Mouse (Mus musculus) right cerebral cortex, postnatal 14 days (tissue): ENCODE results near the gene Olfr938.

ENCODE experiments used
- DNase-seq: peaks from one replicate; pipeline ENCODE4 v3.0.0; 2022

Olfr938 gene

DNA sequence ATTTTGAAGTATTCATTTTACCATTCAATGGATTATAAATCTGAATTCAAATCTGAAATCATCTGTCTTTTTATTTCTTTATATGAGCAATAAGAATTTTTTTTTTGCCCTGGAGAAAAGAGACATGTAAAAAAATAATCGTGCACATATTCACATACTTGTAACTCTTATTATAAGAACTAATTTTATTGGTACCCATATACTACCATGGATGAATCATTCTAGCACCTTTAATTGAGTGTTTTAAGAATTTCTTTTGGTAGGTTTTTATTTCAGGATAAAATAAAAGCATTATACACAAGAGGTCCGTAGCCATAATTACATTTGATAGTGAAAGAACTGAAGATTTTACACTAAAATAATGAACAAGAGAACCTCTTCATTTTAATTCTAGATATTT lies at the start of gene Olfr938:
Gene Olfr938 (minus strand): TSS at position 101 of the 400 bp plus-strand sequence.
- DNase-seq: no peak

DNA sequence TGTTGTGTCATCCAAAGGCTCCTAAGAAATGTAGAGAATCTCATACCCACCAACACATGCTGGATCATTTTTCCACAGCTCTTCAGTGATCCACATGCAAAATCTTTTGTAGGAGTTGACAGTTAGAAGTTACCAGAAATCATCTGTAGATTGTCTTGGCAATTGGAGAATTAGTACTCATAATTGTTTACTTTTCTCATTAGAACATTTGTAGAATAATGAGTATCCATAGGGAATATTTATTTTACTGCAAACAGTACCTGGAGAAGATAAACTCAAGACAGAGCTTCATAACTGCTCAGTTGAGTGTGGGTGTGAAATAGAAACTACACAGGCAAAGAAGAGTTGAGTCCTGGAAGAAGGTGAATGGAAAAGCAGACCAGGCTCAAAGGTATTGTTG lies 49.1 kb upstream of the Olfr938 start, which contains the start of gene Olfr27:
Gene Olfr27 (plus strand): TSS at position 301 of the 400 bp plus-strand sequence.
- no peak for DNase-seq

GRCm38 (mm10) chr9:39127326-39127725 lies 48.6 kb upstream of the Olfr938 start:
- no peak for DNase-seq

- DNase-seq: no peak
Observed at GRCm38 (mm10) chr9:39064851-39065250, 13.8 kb downstream of the Olfr938 start, which contains the start of gene Olfr937. Gene Olfr937 (minus strand): TSS chr9:39064951.
